Mouse (Mus musculus) thymus, adult 2 months (tissue): ENCODE measurements around the gene Lrrc55.

Experiments
- CTCF ChIP-seq: fragments of 200-500 bp; IDR thresholded peaks from 2 replicates; pipeline ENCODE4 v1.5.1; 2012; ENCODE audit warnings: mild to moderate bottlenecking, control low read depth, low read length, moderate library complexity, borderline replicate concordance; ENCODE audit not compliant: control insufficient read depth, poor library complexity, insufficient read depth; ENCODE audit errors: extremely low read depth
- POLR2A ChIP-seq: fragments of 200-500 bp; IDR thresholded peaks from 2 replicates; pipeline ENCODE4 v1.6.1; 2012; ENCODE audit warnings: mild to moderate bottlenecking, low read length, control low read depth, moderate library complexity; ENCODE audit not compliant: control insufficient read depth, poor library complexity, insufficient read depth; ENCODE audit errors: extremely low read depth

DNA sequence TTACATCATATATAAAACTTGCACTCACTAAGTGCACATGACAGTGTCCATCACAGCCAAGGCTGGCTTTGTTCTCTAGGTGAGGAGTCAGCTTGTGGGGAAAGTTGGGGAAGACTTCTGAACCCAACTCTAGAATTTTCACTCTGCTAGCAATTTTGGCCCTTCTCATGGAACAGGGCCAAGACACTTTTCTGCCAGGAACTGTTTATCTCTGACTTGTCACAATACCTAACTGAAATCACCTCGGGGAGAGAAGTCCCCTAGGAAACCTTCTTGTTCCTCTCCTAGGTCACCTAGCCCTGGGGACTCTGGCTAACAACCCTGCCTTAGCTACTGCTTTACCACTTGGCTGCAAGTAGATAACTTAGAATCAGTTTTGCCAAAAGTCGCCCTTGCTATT, 64.8 kb downstream of the Lrrc55 start:
- TF ChIP-seq CTCF (no peak), POLR2A (no peak)
